Mouse (Mus musculus) stomach, postnatal 0 days (tissue): ENCODE results near the gene Gm8909. TPM values are rescaled to one million over a fixed set of nuclear protein-coding genes. Genes with fewer than 3 reads are reported as not detected.
"Not testable (repeated sequence)": the region's sequence is repeated elsewhere in the genome, so short reads cannot be mapped to it uniquely, and the experiment has no call there.

Source experiments
- ATAC-seq: fragments of 200-750 bp; cut with Nextera tagmentation; 2 replicates; pipeline ENCODE4 v1.8.0; 2017; ENCODE audit not compliant: low FRiP score, low TSS enrichment
- DNase-seq: peaks from one replicate; pipeline ENCODE4 v3.0.0-alpha.2; 2016; ENCODE audit warnings: low spot score
- H3K27ac ChIP-seq: fragments of 300-500 bp; sonication (generic); replicated peaks from 2 replicates; pipeline ENCODE4 v1.5.1; 2014; ENCODE audit warnings: mild to moderate bottlenecking, control low read depth
- H3K27me3 ChIP-seq: fragments of 300-500 bp; sonication (generic); 2 replicates; pipeline ENCODE4 v1.6.1; 2014; ENCODE audit warnings: low read length; ENCODE audit not compliant: control insufficient read depth, insufficient read depth
- H3K36me3 ChIP-seq: fragments of 300-500 bp; sonication (generic); 2 replicates; pipeline ENCODE4 v1.6.1; 2014; ENCODE audit warnings: low read length, mixed read lengths; ENCODE audit not compliant: control insufficient read depth, insufficient read depth
- H3K4me1 ChIP-seq: fragments of 300-500 bp; sonication (generic); replicated peaks from 2 replicates; pipeline ENCODE4 v1.6.1; 2014; ENCODE audit warnings: antibody characterized with exemption; ENCODE audit not compliant: control insufficient read depth, insufficient read depth
- H3K4me2 ChIP-seq: fragments of 300-500 bp; sonication (generic); replicated peaks from 2 replicates; pipeline ENCODE4 v1.6.1; 2014; ENCODE audit warnings: low read depth, mild to moderate bottlenecking, control low read depth, moderate library complexity
- H3K4me3 ChIP-seq: fragments of 300-500 bp; sonication (generic); 2 replicates; pipeline ENCODE4 v1.5.1; 2014; ENCODE audit warnings: low read depth, low read length, control low read depth
- H3K9ac ChIP-seq: fragments of 300-500 bp; sonication (generic); 2 replicates; pipeline ENCODE4 v1.6.1; 2014; ENCODE audit warnings: mild to moderate bottlenecking, low read length, control low read depth, mixed read lengths
- H3K9me3 ChIP-seq: fragments of 300-500 bp; sonication (generic); 2 replicates; pipeline ENCODE4 v1.6.1; 2016; ENCODE audit warnings: low read length; ENCODE audit not compliant: control insufficient read depth
- WGBS: fragments of 180-500 bp; shearing (Covaris S2); extraction: QIAGEN DNeasy Blood & Tissue Kit; methylation state at CpG from one replicate; pipeline ENCODE4 v1.1.7; 2014; 5-methylcytosine and 5-hydroxymethylcytosine counted together
- polyA plus RNA-seq: library from polyadenylated mRNA; unstranded; fragments of >200 nt; fragmentation: Nextera tagmentation; extraction: Ambion mirVana; gene quantifications from 2 replicates; pipeline ENCODE4 v1.2.1, GENCODE M21; 2015

The Gm8909 gene
- polyA plus RNA-seq, 1 experiment from 2014 or later: 0.22 TPM

GRCm38 (mm10) chr17:36121352-36122020 is 46.9 kb downstream of the Gm8909 start, which contains the start of gene Gm19684:
Gene Gm19684, plus strand, starts transcription at chr17:36121678.
- DNase-seq: peak; percentile 31
- not testable (repeated sequence) for H3K27me3 ChIP-seq, H3K36me3 ChIP-seq, H3K4me1 ChIP-seq, H3K27ac ChIP-seq, H3K9me3 ChIP-seq, H3K9ac ChIP-seq
- Histone ChIP-seq H3K4me3 (peak within 1 kb of the TSS; percentile 12; the same call in 1 of the 2 replicates), H3K4me2 (peak within 1 kb of the TSS; percentile 38)
- WGBS: 3% methylated on average over 8 of the region's 8 CpGs
- peak; percentile 90 for ATAC-seq

GRCm38 (mm10) chr17:36120839-36121238 is 47.5 kb downstream of the Gm8909 start:
- H3K9ac ChIP-seq: not testable (repeated sequence)
- ATAC-seq: 0 out of 2 replicates have a peak, but pooled peaks have one; percentile 30
- 25% methylated on average over 18 of the region's 18 CpGs for WGBS

GRCm38 (mm10) chr17:36116545-36116944 is 51.8 kb downstream of the Gm8909 start:
- H3K36me3 ChIP-seq, H3K4me1 ChIP-seq, H3K27ac ChIP-seq, H3K9ac ChIP-seq, H3K4me3 ChIP-seq, DNase-seq, H3K9me3 ChIP-seq, H3K4me2 ChIP-seq, ATAC-seq, H3K27me3 ChIP-seq: not testable (repeated sequence)
- 19% methylated on average over 3 of the region's 3 CpGs for WGBS

More at GRCm38 (mm10) chr17:36120839-36121238, 47.5 kb downstream of the Gm8909 start:
- not testable (repeated sequence) for H3K27ac ChIP-seq, DNase-seq, H3K9me3 ChIP-seq, H3K36me3 ChIP-seq, H3K4me1 ChIP-seq, H3K27me3 ChIP-seq
- H3K4me2 ChIP-seq: peak overlapping the region; percentile 38
- H3K4me3 ChIP-seq: peak overlapping the region; percentile 12; the same call in 1 of the 2 replicates

Other genes starting within 250 kb of the Gm8909 start
- gene Abcf1, start 198.8 kb downstream of the Gm8909 start, polyA plus RNA-seq: 54.8 and 71.5 TPM in 2 replicates
- gene Gnl1, start 188.7 kb downstream of the Gm8909 start, polyA plus RNA-seq: 24.6 and 25.1 TPM in 2 replicates
- gene Prr3, start 188.3 kb downstream of the Gm8909 start, polyA plus RNA-seq: 10.8 and 10.9 TPM in 2 replicates
- 1.0 and 1.1 TPM in 2 replicates for gene H2-T24, start 148.0 kb downstream of the Gm8909 start, polyA plus RNA-seq
- gene H2-T23, start 135.7 kb downstream of the Gm8909 start, polyA plus RNA-seq: 35.9 and 40.2 TPM in 2 replicates
- 18.9 and 21.0 TPM in 2 replicates for gene H2-T22, start 125.8 kb downstream of the Gm8909 start, polyA plus RNA-seq
- not detected in 2 replicates for gene Gm6034, start 125.6 kb downstream of the Gm8909 start, polyA plus RNA-seq
- gene Gm11127, start 110.2 kb downstream of the Gm8909 start, polyA plus RNA-seq: 0.08 and 0.10 TPM in 2 replicates
- not detected in 2 replicates for gene Gm19684, start 46.9 kb downstream of the Gm8909 start, polyA plus RNA-seq
- gene Gm7030, start 39.1 kb downstream of the Gm8909 start, polyA plus RNA-seq: not detected in 2 replicates
- gene H2-T3, start 21.8 kb upstream of the Gm8909 start, polyA plus RNA-seq: 0.04 TPM in 1 of 2 replicates, not detected in the other
- 126 TPM in 2 replicates for gene Rpp21, start 89.5 kb upstream of the Gm8909 start, polyA plus RNA-seq
- gene Trim39, start 103.7 kb upstream of the Gm8909 start, polyA plus RNA-seq: 6.2 and 6.5 TPM in 2 replicates
- not detected in 2 replicates for gene H2-M10.2, start 118.0 kb upstream of the Gm8909 start, polyA plus RNA-seq
- gene H2-M10.1, start 157.6 kb upstream of the Gm8909 start, polyA plus RNA-seq: not detected in 2 replicates
- gene H2-M10.3, start 199.9 kb upstream of the Gm8909 start, polyA plus RNA-seq: not detected in 2 replicates